ENCODE assay signal across 8 mouse cellular contexts in the genomic region with DNA sequence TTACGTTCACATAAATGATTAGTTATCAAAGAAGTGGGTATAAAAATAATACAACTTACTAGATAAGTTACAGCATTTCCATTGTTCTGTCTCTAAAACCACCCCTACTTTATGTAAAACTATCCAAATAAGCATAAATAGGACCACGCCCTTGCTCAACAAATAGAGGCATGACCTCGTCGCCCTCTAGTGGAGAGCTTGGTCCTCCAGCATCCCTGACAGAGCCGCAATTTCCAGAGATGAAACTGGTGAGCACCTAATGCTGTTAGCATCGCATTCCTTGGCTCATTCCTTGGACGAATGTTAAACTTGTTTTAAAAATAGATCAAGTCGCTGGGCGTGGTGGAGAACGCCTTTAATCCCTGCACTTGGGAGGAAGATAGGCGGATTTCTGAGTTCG. TPM values are rescaled to one million over a fixed set of nuclear protein-coding genes. Genes with fewer than 3 reads are reported as not detected.
DNase-seq lines count a peak whose midpoint lies in the region; ATAC-seq lines count a peak whose summit lies in the region.

No protein-coding gene starts in this region.

- 39% methylated on average over 12 of the region's 12 CpGs for WGBS in intestine, embryonic 14.5 days
- WGBS in intestine, embryonic 15.5 days, result 37% methylated on average over 12 of the region's 12 CpGs

- no peaks in the 10 kb centered on the region for H3K27me3 ChIP-seq in intestine, embryonic 14.5 days (replicated peaks; ENCODE audit: control insufficient read depth, insufficient read depth, low read length)
- no peaks in the 10 kb centered on the region for H3K27me3 ChIP-seq in intestine, embryonic 15.5 days (replicated peaks)

- no peak overlapping the region for H3K4me2 ChIP-seq in intestine, embryonic 14.5 days (ENCODE audit: low read length)
- no peak overlapping the region for H3K4me2 ChIP-seq in intestine, embryonic 15.5 days (replicated peaks)

- H3K9me3 ChIP-seq in intestine, embryonic 14.5 days (ENCODE audit: control insufficient read depth, low read length), result no peaks in the 10 kb centered on the region
- no peaks in the 10 kb centered on the region for H3K9me3 ChIP-seq in intestine, embryonic 15.5 days

- peak; percentile 69 for DNase-seq in intestine, embryonic 14.5 days (ENCODE audit: low spot score)
- peak; percentile 80 for DNase-seq in CD4-positive helper T cell, adult 2 months (ENCODE audit: low read depth, low spot score)
- DNase-seq in R1 (ENCODE audit: low read depth, low spot score) (peak; percentile 86), MN1 (ENCODE audit: low spot score) (no peak)
- DNase-seq in embryo, embryonic 11.5 days (ENCODE audit: low read depth, low spot score), result peak; percentile 36
- peak; percentile 61 to 62 for DNase-seq in kidney, postnatal 4 days
- peak; percentile 65 for DNase-seq in mesoderm, embryonic 11.5 days (ENCODE audit: low read depth, low spot score)

- no peak overlapping the region for H3K27ac ChIP-seq in intestine, embryonic 14.5 days (ENCODE audit: low read depth)
- no peak overlapping the region for H3K27ac ChIP-seq in intestine, embryonic 15.5 days

- H3K4me3 ChIP-seq in intestine, embryonic 14.5 days (ENCODE audit: low read depth, low read length), result no peak overlapping the region
- no peak overlapping the region for H3K4me3 ChIP-seq in intestine, embryonic 15.5 days (replicated peaks)

- ATAC-seq in intestine, embryonic 14.5 days (replicated peaks; ENCODE audit: low FRiP score, low TSS enrichment, low read depth), result no peak
- no peak for ATAC-seq in intestine, embryonic 15.5 days

- no peak overlapping the region for H3K9ac ChIP-seq in intestine, embryonic 14.5 days (ENCODE audit: low read length)
- no peak overlapping the region for H3K9ac ChIP-seq in intestine, embryonic 15.5 days

- no peaks in the 10 kb centered on the region for H3K36me3 ChIP-seq in intestine, embryonic 14.5 days (ENCODE audit: control insufficient read depth, insufficient read depth, low read length)
- no peaks in the 10 kb centered on the region for H3K36me3 ChIP-seq in intestine, embryonic 15.5 days

- H3K4me1 ChIP-seq in intestine, embryonic 14.5 days (replicated peaks; ENCODE audit: control insufficient read depth, insufficient read depth, low read length), result no peaks in the 10 kb centered on the region
- no peaks in the 10 kb centered on the region; the same call in 1 of the 2 replicates for H3K4me1 ChIP-seq in intestine, embryonic 15.5 days (replicated peaks)

RNA-seq across cellular contexts. Expression of a gene that starts 9.7 kb away (rescaled TPM):
- polyA plus RNA-seq in intestine, embryonic 14.5 days (2014; fragmentation: Nextera tagmentation; extraction: Ambion mirVana), result 5.4 and 8.1 TPM in 2 replicates
- 5.1 and 5.3 TPM in 2 replicates for polyA plus RNA-seq in intestine, embryonic 15.5 days (2015; fragmentation: Nextera tagmentation; extraction: Ambion mirVana)

RNA-seq across cellular contexts. Expression of a gene that starts 9.8 kb away (rescaled TPM):
- 0.46 and 1.5 TPM in 2 replicates for polyA plus RNA-seq in intestine, embryonic 14.5 days (2014; fragmentation: Nextera tagmentation; extraction: Ambion mirVana)
- 2.3 and 2.6 TPM in 2 replicates for polyA plus RNA-seq in intestine, embryonic 15.5 days (2015; fragmentation: Nextera tagmentation; extraction: Ambion mirVana)

RNA-seq across cellular contexts. Expression of a gene that starts 45.5 kb away (rescaled TPM):
- 1.5 and 2.9 TPM in 2 replicates for polyA plus RNA-seq in intestine, embryonic 14.5 days (2014; fragmentation: Nextera tagmentation; extraction: Ambion mirVana)
- 1.7 and 2.5 TPM in 2 replicates for polyA plus RNA-seq in intestine, embryonic 15.5 days (2015; fragmentation: Nextera tagmentation; extraction: Ambion mirVana)
